Mouse (Mus musculus): ENCODE data around the gene Cdkal1. TPM values are rescaled to one million over a fixed set of nuclear protein-coding genes. Genes with fewer than 3 reads are reported as not detected.

Cdkal1 gene
- polyA plus RNA-seq, 1 experiment = 11.5 TPM

- Histone ChIP-seq H3K4me1 (ENCODE audit: control insufficient read depth, insufficient read depth, low read length) (no peaks in the 10 kb centered on the region), H3K27ac (ENCODE audit: control insufficient read depth, insufficient read depth, low read depth, low read length, poor library complexity) (no peak overlapping the region), H3K4me3 (replicated peaks; ENCODE audit: control insufficient read depth, low read depth, low read length) (no peak overlapping the region)
- TF ChIP-seq CTCF (IDR thresholded peaks at IDR 0.05; ENCODE audit: control insufficient read depth, insufficient read depth, low read length) (no peak), POLR2A (IDR thresholded peaks at IDR 0.05; ENCODE audit: borderline replicate concordance, control insufficient read depth, low read depth, low read length) (no peak)
- WGBS = 83% methylated on average over 4 of the region's 4 CpGs
Observed at GRCm38 (mm10) chr13:29350004-29350403, 505.5 kb downstream of the Cdkal1 start.

DNA sequence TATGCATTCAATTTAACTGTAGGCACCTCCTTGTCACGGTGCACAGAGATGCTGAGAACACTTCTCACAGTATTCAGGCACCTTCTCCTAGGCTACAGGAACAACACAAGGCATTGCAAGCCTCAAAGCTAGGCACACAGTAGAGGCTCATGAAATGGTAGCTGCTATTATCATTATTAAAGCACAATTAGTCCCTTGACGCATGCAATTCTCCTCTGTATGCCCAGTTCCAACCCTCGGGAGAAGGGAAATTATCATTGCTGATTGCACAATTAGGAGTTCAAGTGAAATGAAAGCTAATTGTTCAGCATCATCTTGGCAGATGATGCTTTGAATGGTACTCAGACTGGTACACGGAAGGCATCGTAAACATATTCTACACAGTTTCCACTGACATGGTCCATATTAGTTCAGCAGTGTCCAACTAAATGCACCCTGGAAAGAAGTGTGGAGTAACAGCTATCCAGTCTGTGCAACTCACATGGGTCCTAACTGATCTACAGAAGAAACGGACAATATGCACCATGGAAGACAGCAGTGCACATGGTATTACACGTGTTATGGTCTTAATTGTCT, 506.0 kb downstream of the Cdkal1 start:
- 86% methylated on average over 7 of the region's 7 CpGs for WGBS
- no peak overlapping the region for H3K4me3 ChIP-seq (replicated peaks; ENCODE audit: control insufficient read depth, low read depth, low read length)
- H3K27ac ChIP-seq (ENCODE audit: control insufficient read depth, insufficient read depth, low read depth, low read length, poor library complexity) = no peak overlapping the region
- H3K4me1 ChIP-seq (ENCODE audit: control insufficient read depth, insufficient read depth, low read length) = no peaks in the 10 kb centered on the region
- TF ChIP-seq CTCF (IDR thresholded peaks at IDR 0.05; ENCODE audit: control insufficient read depth, insufficient read depth, low read length) (no peak), POLR2A (IDR thresholded peaks at IDR 0.05; ENCODE audit: borderline replicate concordance, control insufficient read depth, low read depth, low read length) (no peak)

DNA sequence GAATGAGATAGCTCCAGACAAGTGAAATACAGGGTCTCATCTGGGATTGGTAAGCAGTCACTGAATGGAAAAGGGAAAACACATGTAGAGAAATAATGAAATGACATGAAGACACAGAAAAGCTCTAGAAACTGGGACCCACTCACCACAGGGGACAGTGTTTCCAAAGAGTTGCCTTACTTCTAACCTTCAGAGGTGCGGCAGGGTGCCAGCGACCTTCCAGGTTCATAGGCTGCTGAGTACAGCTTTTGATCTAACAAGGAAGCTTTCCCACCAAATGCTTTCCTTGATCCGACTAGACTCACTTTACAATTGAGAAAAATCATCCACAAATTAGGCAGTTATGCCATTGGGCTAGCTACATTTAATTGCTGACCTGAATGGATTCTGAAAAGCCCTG, 507.1 kb downstream of the Cdkal1 start:
- H3K27ac ChIP-seq (ENCODE audit: control insufficient read depth, insufficient read depth, low read depth, low read length, poor library complexity) = no peak overlapping the region
- no peaks in the 10 kb centered on the region for H3K4me1 ChIP-seq (ENCODE audit: control insufficient read depth, insufficient read depth, low read length)
- TF ChIP-seq POLR2A (IDR thresholded peaks at IDR 0.05; ENCODE audit: borderline replicate concordance, control insufficient read depth, low read depth, low read length) = no peak
- TF ChIP-seq CTCF (IDR thresholded peaks at IDR 0.05; ENCODE audit: control insufficient read depth, insufficient read depth, low read length) = no peak
- no peak overlapping the region for H3K4me3 ChIP-seq (replicated peaks; ENCODE audit: control insufficient read depth, low read depth, low read length)
- 87% methylated on average over 3 of the region's 3 CpGs for WGBS

DNA sequence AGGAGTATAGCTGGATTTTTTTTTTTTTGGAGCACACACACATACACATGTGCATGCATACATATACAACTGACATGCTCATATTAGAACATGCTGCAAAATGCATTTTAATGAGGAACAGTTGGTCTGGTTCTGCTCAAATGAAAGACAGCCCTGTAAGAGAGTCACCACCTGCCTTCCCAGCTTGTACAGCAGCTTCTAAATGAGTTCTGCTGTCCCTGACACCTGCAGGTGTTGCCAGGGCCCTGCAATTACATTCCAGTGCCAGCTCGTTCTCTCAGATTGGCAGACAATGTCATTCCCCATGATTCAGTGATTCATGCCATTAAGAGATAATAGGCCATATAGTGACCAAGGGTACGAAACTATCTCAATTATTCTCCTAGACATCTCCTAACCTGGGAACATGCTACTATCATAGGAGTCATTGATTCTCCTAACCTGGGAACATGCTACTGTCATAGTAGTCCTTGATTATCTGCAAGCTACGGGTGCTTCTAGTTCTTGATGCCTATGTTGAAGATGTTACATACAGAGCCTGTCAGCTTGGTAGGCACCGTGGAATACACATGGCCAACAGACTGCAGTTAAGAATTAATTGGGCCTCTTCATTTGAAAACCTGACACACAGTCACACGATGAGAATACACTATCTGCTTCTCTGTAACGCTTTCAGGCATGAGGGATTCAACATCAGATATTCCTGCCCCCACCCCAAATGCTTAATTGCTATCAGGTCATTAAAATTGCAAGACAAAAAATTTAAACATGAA, 522.6 kb downstream of the Cdkal1 start:
- Histone ChIP-seq H3K4me3 (replicated peaks; ENCODE audit: control insufficient read depth, low read depth, low read length) (no peak overlapping the region), H3K4me1 (ENCODE audit: control insufficient read depth, insufficient read depth, low read length) (no peaks in the 10 kb centered on the region), H3K27ac (ENCODE audit: control insufficient read depth, insufficient read depth, low read depth, low read length, poor library complexity) (no peak overlapping the region)
- WGBS = 84% methylated on average over 6 of the region's 6 CpGs
- TF ChIP-seq POLR2A (IDR thresholded peaks at IDR 0.05; ENCODE audit: borderline replicate concordance, control insufficient read depth, low read depth, low read length) (no peak), CTCF (IDR thresholded peaks at IDR 0.05; ENCODE audit: control insufficient read depth, insufficient read depth, low read length) (no peak)

GRCm38 (mm10) chr13:29325946-29326345, 529.5 kb downstream of the Cdkal1 start:
- TF ChIP-seq CTCF (IDR thresholded peaks at IDR 0.05; ENCODE audit: control insufficient read depth, insufficient read depth, low read length) (no peak), POLR2A (IDR thresholded peaks at IDR 0.05; ENCODE audit: borderline replicate concordance, control insufficient read depth, low read depth, low read length) (no peak)
- Histone ChIP-seq H3K4me3 (replicated peaks; ENCODE audit: control insufficient read depth, low read depth, low read length) (no peak overlapping the region), H3K4me1 (ENCODE audit: control insufficient read depth, insufficient read depth, low read length) (no peaks in the 10 kb centered on the region), H3K27ac (ENCODE audit: control insufficient read depth, insufficient read depth, low read depth, low read length, poor library complexity) (no peak overlapping the region)
- 80% methylated on average over 4 of the region's 4 CpGs for WGBS

DNA sequence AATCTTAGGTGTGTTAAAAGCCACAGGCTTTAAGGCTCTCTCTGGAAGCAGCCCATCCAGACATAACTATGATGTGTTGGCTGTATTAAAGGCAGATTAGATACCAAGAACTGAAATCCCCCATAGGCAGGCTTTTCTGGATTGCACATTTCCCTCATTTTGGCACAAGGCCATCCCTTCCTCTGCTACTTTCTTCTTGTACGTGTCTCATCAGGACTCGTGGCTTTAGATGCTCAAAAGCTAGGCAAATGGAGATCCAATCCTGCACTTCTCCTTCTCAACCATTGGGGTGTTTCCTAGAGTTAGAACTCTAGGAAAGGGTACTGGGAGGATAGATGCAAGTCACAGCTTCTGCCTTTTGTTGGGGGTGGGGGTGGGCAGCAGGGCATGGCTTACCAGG, 535.1 kb downstream of the Cdkal1 start:
- Histone ChIP-seq H3K4me3 (replicated peaks; ENCODE audit: control insufficient read depth, low read depth, low read length) (no peak overlapping the region), H3K4me1 (ENCODE audit: control insufficient read depth, insufficient read depth, low read length) (no peaks in the 10 kb centered on the region), H3K27ac (ENCODE audit: control insufficient read depth, insufficient read depth, low read depth, low read length, poor library complexity) (no peak overlapping the region)
- WGBS = 44% methylated on average over 2 of the region's 2 CpGs
- TF ChIP-seq POLR2A (IDR thresholded peaks at IDR 0.05; ENCODE audit: borderline replicate concordance, control insufficient read depth, low read depth, low read length) (no peak), CTCF (IDR thresholded peaks at IDR 0.05; ENCODE audit: control insufficient read depth, insufficient read depth, low read length) (no peak)

DNA sequence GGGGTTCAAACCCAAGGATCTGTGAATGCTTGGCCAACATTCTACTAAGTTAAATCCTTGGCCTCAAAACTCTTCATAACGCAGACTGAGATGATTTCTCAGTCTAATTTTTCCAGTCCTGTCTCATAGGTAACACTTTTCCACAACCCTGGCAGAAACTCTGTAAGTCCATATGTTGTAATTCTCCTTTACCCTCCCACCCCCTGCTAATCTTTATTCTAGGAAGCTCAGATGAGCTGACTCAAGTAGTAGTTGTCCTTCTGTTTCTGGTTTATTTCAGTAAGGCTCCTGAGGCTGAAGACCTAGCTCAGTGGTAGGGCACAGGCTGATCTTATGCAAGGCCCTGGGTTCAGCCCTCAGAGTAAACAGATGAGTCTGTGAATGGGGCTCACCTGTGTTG, 537.8 kb downstream of the Cdkal1 start:
- H3K27ac ChIP-seq (ENCODE audit: control insufficient read depth, insufficient read depth, low read depth, low read length, poor library complexity) = no peak overlapping the region
- H3K4me3 ChIP-seq (replicated peaks; ENCODE audit: control insufficient read depth, low read depth, low read length) = no peak overlapping the region
- 71% methylated on average over 1 of the region's 1 CpGs for WGBS
- TF ChIP-seq CTCF (IDR thresholded peaks at IDR 0.05; ENCODE audit: control insufficient read depth, insufficient read depth, low read length) (no peak), POLR2A (IDR thresholded peaks at IDR 0.05; ENCODE audit: borderline replicate concordance, control insufficient read depth, low read depth, low read length) (no peak)
- no peaks in the 10 kb centered on the region for H3K4me1 ChIP-seq (ENCODE audit: control insufficient read depth, insufficient read depth, low read length)

DNA sequence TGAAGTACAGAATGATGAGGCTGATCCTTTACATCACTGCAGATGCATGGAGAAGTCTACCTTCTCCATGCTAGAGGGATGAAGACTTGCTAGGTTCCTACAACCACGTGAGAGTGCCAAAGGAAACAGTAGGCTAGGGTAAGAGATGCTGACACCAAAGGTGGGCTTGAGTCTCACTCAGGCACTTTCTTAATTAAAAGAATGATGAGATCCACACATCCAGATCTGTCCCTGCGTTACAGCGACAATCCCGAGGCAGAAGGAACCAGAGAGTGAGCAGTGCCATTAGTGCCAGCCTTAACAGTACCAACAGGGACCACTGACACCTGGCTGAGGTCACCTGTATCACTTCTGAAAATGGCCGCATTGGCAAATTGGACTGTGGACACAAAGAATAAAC, 539.2 kb downstream of the Cdkal1 start:
- Histone ChIP-seq H3K4me3 (replicated peaks; ENCODE audit: control insufficient read depth, low read depth, low read length) (no peak overlapping the region), H3K4me1 (ENCODE audit: control insufficient read depth, insufficient read depth, low read length) (no peaks in the 10 kb centered on the region), H3K27ac (ENCODE audit: control insufficient read depth, insufficient read depth, low read depth, low read length, poor library complexity) (no peak overlapping the region)
- TF ChIP-seq POLR2A (IDR thresholded peaks at IDR 0.05; ENCODE audit: borderline replicate concordance, control insufficient read depth, low read depth, low read length) = no peak
- TF ChIP-seq CTCF (IDR thresholded peaks at IDR 0.05; ENCODE audit: control insufficient read depth, insufficient read depth, low read length) = no peak
- 81% methylated on average over 5 of the region's 5 CpGs for WGBS
